Mouse (Mus musculus) midbrain, embryonic 12.5 days (tissue): ENCODE results near the gene Adrm1. TPM values are rescaled to one million over a fixed set of nuclear protein-coding genes. Genes with fewer than 3 reads are reported as not detected.
A peak's percentile ranks its signal among the peaks of the same experiment; 100 is the strongest.

Source experiments
- ATAC-seq: fragments of 200-750 bp; cut with Nextera tagmentation; 2 replicates; pipeline ENCODE4 v1.8.0; 2017; ENCODE audit warnings: low read depth, moderate TSS enrichment, moderate library complexity; ENCODE audit not compliant: low FRiP score
- H3K27ac ChIP-seq: fragments of 300-500 bp; sonication (generic); replicated peaks from 2 replicates; pipeline ENCODE4 v1.5.1; 2016; ENCODE audit warnings: mild to moderate bottlenecking
- H3K27me3 ChIP-seq: fragments of 300-500 bp; sonication (generic); 2 replicates; pipeline ENCODE4 v1.6.1; 2016; ENCODE audit warnings: mild to moderate bottlenecking
- H3K36me3 ChIP-seq: fragments of 300-500 bp; sonication (generic); 2 replicates; pipeline ENCODE4 v1.6.1; 2016
- H3K4me1 ChIP-seq: fragments of 300-500 bp; sonication (generic); 2 replicates; pipeline ENCODE4 v1.6.1; 2016
- H3K4me2 ChIP-seq: fragments of 300-500 bp; sonication (generic); replicated peaks from 2 replicates; pipeline ENCODE4 v1.6.1; 2016; ENCODE audit warnings: mild to moderate bottlenecking, moderate library complexity
- H3K4me3 ChIP-seq: fragments of 300-500 bp; sonication (generic); 2 replicates; pipeline ENCODE4 v1.5.1; 2016; ENCODE audit warnings: mild to moderate bottlenecking
- H3K9ac ChIP-seq: fragments of 300-500 bp; sonication (generic); replicated peaks from 2 replicates; pipeline ENCODE4 v1.6.1; 2016; ENCODE audit warnings: mild to moderate bottlenecking, moderate library complexity
- H3K9me3 ChIP-seq: fragments of 300-500 bp; sonication (generic); 2 replicates; pipeline ENCODE4 v1.6.1; 2016; ENCODE audit warnings: mild to moderate bottlenecking
- WGBS: fragments of 180-500 bp; shearing (Covaris S2); methylation state at CpG from one replicate; pipeline ENCODE4 v1.1.7; 2016; 5-methylcytosine and 5-hydroxymethylcytosine counted together
- polyA plus RNA-seq: library from polyadenylated mRNA; unstranded; fragments of >200 nt; fragmentation: Nextera tagmentation; extraction: Ambion mirVana; gene quantifications from 2 replicates; pipeline ENCODE4 v1.2.1, GENCODE M21; 2016

The Adrm1 gene
- 214 and 217 TPM in 2 replicates for polyA plus RNA-seq

DNA sequence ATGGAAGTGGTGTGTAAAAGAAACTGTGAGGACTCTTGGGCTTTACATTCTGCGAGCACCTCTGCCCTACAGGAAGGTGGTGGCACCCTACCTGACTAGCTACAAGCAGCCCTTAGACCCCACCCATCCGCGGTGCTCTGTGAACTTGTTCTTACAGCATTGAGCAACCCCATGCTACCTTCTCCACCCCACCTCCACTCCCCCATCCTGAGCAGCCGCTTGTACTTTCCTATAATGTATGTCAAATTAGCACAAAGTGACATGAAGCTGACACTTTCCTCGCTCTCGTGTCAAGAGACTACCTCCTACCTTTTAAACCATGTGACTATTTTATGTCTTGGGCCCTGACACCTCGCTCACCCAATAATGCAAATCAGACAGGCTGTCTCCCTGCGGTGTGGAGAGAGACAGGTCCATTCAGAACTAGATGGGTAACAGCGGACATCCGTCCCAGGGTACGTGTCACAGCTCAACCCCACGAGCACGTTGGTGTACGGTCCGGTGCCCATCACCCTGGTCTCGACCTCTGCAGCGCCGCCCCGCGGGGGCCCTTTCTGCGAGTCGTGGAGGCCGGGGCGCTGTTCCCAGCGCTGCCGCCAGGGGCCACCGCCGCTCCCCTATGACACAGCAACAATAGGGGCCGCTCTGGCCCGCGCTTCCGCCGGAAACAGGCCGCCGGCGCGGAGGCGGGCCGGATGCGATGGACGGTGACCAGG, at the start of gene Adrm1:
Adrm1 (plus strand) TSS at position 680 of the 716 bp plus-strand sequence.
- WGBS = 4% methylated on average over 41 of the region's 41 CpGs
- peak within 1 kb of the TSS; percentile 93 for H3K4me3 ChIP-seq

DNA sequence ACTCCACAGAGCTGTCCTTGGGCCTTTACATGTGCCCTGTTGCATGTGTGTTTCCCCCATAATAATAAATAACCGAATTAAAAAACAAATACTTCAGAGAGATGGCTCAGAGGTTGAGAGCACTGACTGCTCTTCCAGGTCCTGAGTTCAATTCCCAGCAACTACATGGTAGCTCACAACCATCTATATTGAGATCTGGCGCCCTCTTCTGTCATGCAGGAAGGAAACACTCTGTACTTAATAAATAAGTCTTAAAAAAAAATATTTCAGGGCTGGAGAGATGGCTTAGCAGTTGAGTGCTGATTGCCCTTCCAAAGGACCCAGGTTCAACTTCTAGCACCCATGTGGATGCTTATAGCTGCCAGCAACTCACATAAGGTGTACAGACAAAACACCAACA, 47.1 kb upstream of the Adrm1 start:
- no peak overlapping the region for H3K9ac ChIP-seq
- no peaks in the 10 kb centered on the region for H3K27me3 ChIP-seq
- peaks cover 32% of the 10 kb centered on the region for H3K4me1 ChIP-seq
- 0 out of 2 replicates have a peak, but pooled peaks cover 3% of the 10 kb centered on the region for H3K9me3 ChIP-seq
- H3K27ac ChIP-seq = no peak overlapping the region
- H3K4me3 ChIP-seq = no peak overlapping the region
- H3K36me3 ChIP-seq = peaks cover 14% of the 10 kb centered on the region
- no peak for ATAC-seq
- 83% methylated on average over 2 of the region's 2 CpGs for WGBS
- H3K4me2 ChIP-seq = no peak overlapping the region

More for the DNA sequence above, at the start of gene Adrm1:
- Histone ChIP-seq H3K4me2 (peak within 1 kb of the TSS; percentile 100), H3K9me3 (no peaks in the 10 kb centered on the region), H3K9ac (peak within 1 kb of the TSS; percentile 92), H3K27me3 (no peaks in the 10 kb centered on the region), H3K4me1 (peaks cover 21% of the 10 kb centered on the region), H3K36me3 (peaks cover 30% of the 10 kb centered on the region), H3K27ac (peak within 1 kb of the TSS; percentile 92)
- peak; percentile 99 for ATAC-seq

DNA sequence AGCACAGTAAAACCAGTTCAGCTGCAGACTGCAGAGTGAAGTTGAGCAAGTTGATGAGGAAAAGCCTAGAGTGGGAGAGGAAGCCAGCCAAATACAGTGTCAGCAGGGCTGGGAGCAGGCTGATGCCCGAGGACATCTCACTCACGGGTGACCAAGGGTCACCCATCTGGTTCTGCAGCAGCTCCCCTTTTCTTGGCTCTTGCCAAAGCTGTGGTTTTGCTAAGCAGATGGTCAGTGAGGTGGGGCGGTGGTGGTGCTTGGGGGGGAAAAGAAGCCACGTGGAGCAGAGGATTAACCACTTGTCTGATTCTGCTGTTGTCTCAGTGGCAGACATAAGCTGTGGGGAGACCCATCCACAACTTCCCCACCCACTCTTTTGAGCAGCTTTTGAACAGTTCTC, 45.1 kb upstream of the Adrm1 start:
- H3K4me1 ChIP-seq = peaks cover 24% of the 10 kb centered on the region
- WGBS = 8% methylated on average over 4 of the region's 4 CpGs
- H3K9me3 ChIP-seq = 0 out of 2 replicates have a peak, but pooled peaks cover 3% of the 10 kb centered on the region
- H3K27ac ChIP-seq = no peak overlapping the region
- peaks cover 14% of the 10 kb centered on the region for H3K36me3 ChIP-seq
- no peak for ATAC-seq
- no peak overlapping the region; the same call in 1 of the 2 replicates for H3K9ac ChIP-seq
- no peaks in the 10 kb centered on the region for H3K27me3 ChIP-seq
- no peak overlapping the region for H3K4me2 ChIP-seq
- no peak overlapping the region for H3K4me3 ChIP-seq

DNA sequence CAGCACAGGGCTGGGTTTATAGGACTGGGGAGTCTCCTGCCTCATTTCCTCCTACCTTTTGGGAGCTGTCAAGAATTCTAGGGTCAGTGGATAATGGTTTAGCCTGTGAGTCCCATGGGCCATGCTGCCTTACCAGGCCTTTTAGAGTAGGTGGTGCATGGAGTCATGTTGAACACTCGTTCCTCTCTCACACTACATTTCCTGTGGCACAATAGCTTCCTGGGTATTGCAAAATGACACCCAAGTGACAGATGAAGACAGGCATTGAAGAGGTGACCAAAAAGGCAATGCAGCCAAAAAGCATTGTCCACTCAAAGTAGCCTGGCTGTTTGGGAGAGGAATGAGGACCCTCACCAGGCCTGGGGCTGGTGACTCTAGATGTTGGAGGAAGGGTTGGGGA, 43.6 kb upstream of the Adrm1 start:
- Histone ChIP-seq H3K9ac (no peak overlapping the region), H3K9me3 (0 out of 2 replicates have a peak, but pooled peaks cover 3% of the 10 kb centered on the region), H3K4me1 (peaks cover 24% of the 10 kb centered on the region), H3K36me3 (peaks cover 14% of the 10 kb centered on the region), H3K27me3 (no peaks in the 10 kb centered on the region), H3K4me2 (no peak overlapping the region), H3K27ac (no peak overlapping the region), H3K4me3 (no peak overlapping the region)
- 74% methylated on average over 1 of the region's 1 CpGs for WGBS
- ATAC-seq = no peak

DNA sequence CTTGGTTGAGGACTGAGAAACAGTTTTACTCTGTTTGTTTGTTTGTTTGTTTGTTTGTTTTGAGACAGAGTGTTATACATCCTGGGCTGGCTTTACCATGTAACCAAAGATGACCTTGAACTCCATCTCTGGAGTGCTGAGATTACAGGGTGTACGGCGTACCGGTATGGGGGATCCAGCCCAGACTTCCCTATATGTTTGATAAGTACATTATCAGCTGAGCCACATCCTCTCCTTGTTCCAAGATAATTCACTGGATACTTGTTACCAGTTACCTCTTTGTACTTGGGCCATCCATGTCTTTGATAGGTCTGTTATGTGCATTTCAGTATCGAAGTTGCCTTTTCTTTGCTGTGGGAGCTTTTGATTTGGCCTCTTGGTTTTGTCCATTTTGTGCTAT, 38.1 kb upstream of the Adrm1 start:
- WGBS = 94% methylated on average over 4 of the region's 4 CpGs
- H3K27ac ChIP-seq = no peak overlapping the region
- H3K4me2 ChIP-seq = no peak overlapping the region
- ATAC-seq = no peak
- H3K27me3 ChIP-seq = no peaks in the 10 kb centered on the region
- H3K36me3 ChIP-seq = 0 out of 2 replicates have a peak, but pooled peaks cover 6% of the 10 kb centered on the region
- no peaks in the 10 kb centered on the region for H3K9me3 ChIP-seq
- H3K4me1 ChIP-seq = no peaks in the 10 kb centered on the region
- no peak overlapping the region for H3K9ac ChIP-seq
- H3K4me3 ChIP-seq = no peak overlapping the region

DNA sequence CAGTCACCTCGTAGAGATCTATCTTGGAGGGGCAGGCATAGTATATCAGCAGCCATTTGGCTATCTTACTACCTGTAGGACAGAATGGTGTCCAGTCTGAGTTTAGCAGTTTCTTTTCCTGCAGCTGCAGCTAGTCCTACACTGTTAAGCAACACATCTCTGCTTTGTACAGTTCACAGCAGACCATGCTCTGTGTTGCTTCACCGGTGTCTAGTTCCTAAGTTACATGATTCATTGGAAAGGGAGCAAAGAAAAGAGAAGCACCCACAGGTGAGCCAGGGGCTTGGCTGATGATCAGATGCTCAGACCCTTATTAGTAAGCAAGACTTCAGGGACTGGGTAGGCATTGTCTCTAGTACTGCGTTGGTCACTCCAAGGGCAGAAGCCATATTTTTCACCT, 37.4 kb upstream of the Adrm1 start:
- no peak overlapping the region for H3K27ac ChIP-seq
- no peak for ATAC-seq
- H3K4me3 ChIP-seq = no peak overlapping the region
- no peaks in the 10 kb centered on the region for H3K4me1 ChIP-seq
- no peaks in the 10 kb centered on the region for H3K9me3 ChIP-seq
- H3K27me3 ChIP-seq = no peaks in the 10 kb centered on the region
- H3K9ac ChIP-seq = no peak overlapping the region
- H3K36me3 ChIP-seq = peaks cover 13% of the 10 kb centered on the region
- H3K4me2 ChIP-seq = no peak overlapping the region
- WGBS = 89% methylated on average over 3 of the region's 3 CpGs

DNA sequence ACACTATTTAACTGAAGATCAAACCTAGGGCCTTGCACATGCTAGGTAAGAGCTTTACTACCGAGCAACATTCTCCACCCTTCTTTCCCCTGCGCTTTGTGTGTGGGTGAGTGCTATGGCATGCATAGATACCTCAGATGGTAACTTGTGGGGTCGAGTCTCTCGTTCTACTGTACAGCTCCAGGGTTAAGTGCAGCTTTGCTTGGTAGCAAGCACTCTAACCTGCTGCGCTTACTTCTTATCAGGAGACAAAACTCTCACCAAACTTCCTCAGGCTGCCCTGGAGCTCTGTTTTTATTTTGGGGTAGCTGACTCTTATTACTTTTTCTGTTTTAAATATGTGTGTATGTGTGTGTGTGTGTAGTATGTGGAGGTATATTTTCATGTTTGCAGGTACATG, 35.9 kb upstream of the Adrm1 start:
- ATAC-seq = no peak
- Histone ChIP-seq H3K9me3 (no peaks in the 10 kb centered on the region), H3K4me1 (no peaks in the 10 kb centered on the region), H3K4me2 (no peak overlapping the region), H3K27ac (no peak overlapping the region), H3K36me3 (peaks cover 28% of the 10 kb centered on the region), H3K4me3 (no peak overlapping the region), H3K27me3 (no peaks in the 10 kb centered on the region), H3K9ac (no peak overlapping the region)
- WGBS = 91% methylated on average over 5 of the region's 5 CpGs

DNA sequence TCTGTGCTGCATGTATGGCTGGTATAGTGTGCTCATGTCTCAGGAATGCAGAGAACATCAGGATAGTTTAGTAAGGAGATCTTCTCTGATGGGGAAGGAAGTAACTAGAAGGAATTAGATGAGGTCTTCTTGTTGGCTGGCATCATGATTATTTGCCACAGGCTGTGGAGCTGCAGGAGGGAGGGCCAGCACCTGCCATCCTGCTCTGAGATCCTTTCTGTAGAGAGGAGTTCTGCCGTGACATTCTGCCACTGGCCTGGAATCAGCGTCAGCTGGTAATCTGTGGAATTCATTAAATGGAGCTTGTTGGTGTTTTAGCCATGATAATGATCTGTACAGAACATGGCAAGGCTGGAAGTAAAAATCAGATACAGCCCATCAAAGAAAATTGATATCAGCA, 25.2 kb upstream of the Adrm1 start:
- H3K36me3 ChIP-seq = peaks cover 92% of the 10 kb centered on the region
- H3K4me1 ChIP-seq = no peaks in the 10 kb centered on the region
- 90% methylated on average over 2 of the region's 2 CpGs for WGBS
- H3K27ac ChIP-seq = no peak overlapping the region
- no peak overlapping the region for H3K4me3 ChIP-seq
- no peak overlapping the region for H3K9ac ChIP-seq
- H3K27me3 ChIP-seq = no peaks in the 10 kb centered on the region
- H3K9me3 ChIP-seq = no peaks in the 10 kb centered on the region
- no peak for ATAC-seq
- H3K4me2 ChIP-seq = no peak overlapping the region

DNA sequence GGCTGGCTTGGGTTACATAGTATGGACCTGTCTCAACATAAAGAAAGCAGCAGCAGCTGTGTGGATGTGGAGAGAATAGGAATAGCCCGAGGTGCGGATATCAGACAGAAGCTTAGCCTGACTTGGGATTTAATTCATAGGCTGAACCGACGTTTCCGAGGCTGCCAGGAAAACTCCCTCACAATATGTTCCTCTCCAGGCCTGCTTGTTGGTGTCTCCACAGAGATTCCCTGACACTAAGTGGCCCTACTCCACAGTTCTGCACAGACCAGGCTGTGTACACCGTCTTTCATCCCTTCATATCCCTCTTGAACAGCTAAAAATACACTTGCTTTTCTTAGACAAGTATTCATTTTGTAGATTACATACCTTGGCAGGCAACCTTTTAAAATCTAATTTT, 23.9 kb upstream of the Adrm1 start:
- WGBS = 84% methylated on average over 6 of the region's 6 CpGs
- no peak for ATAC-seq

DNA sequence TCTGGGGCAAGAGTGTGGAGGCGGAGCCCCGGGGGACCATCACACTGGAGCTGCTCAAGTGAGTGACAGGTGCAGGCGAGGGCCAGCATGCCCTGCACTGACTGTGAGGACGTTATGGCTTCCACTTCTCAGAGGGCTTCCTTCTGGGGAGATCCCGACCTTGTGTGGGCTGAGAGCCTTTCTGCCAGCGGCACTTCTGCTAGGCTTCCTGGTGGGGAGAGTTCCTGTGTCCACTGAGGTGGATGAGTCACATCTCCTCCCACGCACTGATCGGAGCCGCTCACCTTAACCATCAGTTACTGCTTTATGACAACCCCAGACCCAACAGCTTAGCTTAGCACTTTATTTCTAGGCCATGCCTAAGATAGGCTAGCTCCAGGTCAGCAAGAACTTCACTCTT, 22.7 kb upstream of the Adrm1 start:
- H3K9ac ChIP-seq = no peak overlapping the region
- H3K36me3 ChIP-seq = peaks cover 93% of the 10 kb centered on the region
- no peak overlapping the region for H3K27ac ChIP-seq
- 86% methylated on average over 9 of the region's 9 CpGs for WGBS
- no peaks in the 10 kb centered on the region for H3K4me1 ChIP-seq
- H3K4me3 ChIP-seq = no peak overlapping the region
- no peak overlapping the region for H3K4me2 ChIP-seq
- ATAC-seq = no peak
- H3K27me3 ChIP-seq = no peaks in the 10 kb centered on the region
- no peaks in the 10 kb centered on the region for H3K9me3 ChIP-seq

More for the DNA sequence above, 23.9 kb upstream of the Adrm1 start:
- H3K36me3 ChIP-seq = peaks cover 89% of the 10 kb centered on the region
- no peaks in the 10 kb centered on the region for H3K4me1 ChIP-seq
- H3K9me3 ChIP-seq = no peaks in the 10 kb centered on the region
- no peak overlapping the region for H3K4me3 ChIP-seq
- no peaks in the 10 kb centered on the region for H3K27me3 ChIP-seq
- H3K9ac ChIP-seq = no peak overlapping the region
- H3K4me2 ChIP-seq = no peak overlapping the region
- no peak overlapping the region for H3K27ac ChIP-seq

DNA sequence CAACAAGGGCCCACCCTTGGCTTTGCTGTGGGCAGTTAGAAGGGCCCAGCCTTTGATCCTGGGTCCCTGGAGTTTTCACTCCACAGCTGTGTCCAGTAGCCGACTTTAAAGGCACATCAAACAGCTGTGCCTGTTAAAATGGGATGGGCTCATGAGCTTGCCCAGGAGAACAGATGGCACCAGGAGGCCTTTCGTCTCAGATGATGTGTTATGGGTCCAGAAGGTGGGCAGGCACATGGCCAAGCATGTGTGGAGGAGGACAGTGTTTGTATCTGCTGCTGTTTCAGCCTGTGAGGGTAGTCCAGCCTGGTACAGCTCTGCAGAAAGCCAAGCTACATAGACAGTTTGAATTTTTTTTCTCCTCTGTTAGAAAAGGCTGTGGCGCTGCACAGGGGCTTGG, 16.5 kb upstream of the Adrm1 start:
- WGBS = 84% methylated on average over 3 of the region's 3 CpGs
- no peak for ATAC-seq
- H3K36me3 ChIP-seq = peaks cover 82% of the 10 kb centered on the region
- no peak overlapping the region for H3K27ac ChIP-seq
- no peaks in the 10 kb centered on the region for H3K27me3 ChIP-seq
- no peak overlapping the region for H3K9ac ChIP-seq
- no peak overlapping the region for H3K4me2 ChIP-seq
- no peaks in the 10 kb centered on the region for H3K9me3 ChIP-seq
- H3K4me3 ChIP-seq = no peak overlapping the region
- H3K4me1 ChIP-seq = no peaks in the 10 kb centered on the region

DNA sequence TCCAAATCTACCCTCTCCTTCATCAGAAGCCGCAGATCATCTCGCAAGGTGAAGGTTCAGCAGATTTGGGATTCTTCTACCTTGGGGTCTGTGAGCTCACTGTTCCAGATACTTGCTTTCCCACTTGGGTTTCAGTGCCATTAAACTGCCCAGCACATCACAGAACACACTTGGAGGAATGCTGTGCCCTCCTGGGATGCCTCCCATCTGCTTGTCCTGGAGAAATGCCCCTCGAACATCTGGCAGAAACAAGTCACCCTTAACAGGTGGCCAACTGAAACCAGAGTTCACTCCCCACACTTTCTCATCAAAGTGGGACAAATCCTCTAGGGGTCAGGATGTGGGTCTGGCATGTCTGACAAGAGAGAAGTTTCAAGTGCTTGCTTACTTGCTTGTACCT, 12.7 kb upstream of the Adrm1 start:
- ATAC-seq = no peak
- Histone ChIP-seq H3K9me3 (no peaks in the 10 kb centered on the region), H3K27ac (no peak overlapping the region), H3K4me2 (no peak overlapping the region), H3K36me3 (peaks cover 81% of the 10 kb centered on the region), H3K4me3 (no peak overlapping the region), H3K27me3 (no peaks in the 10 kb centered on the region), H3K9ac (no peak overlapping the region), H3K4me1 (no peaks in the 10 kb centered on the region)
- WGBS = 94% methylated on average over 3 of the region's 3 CpGs

DNA sequence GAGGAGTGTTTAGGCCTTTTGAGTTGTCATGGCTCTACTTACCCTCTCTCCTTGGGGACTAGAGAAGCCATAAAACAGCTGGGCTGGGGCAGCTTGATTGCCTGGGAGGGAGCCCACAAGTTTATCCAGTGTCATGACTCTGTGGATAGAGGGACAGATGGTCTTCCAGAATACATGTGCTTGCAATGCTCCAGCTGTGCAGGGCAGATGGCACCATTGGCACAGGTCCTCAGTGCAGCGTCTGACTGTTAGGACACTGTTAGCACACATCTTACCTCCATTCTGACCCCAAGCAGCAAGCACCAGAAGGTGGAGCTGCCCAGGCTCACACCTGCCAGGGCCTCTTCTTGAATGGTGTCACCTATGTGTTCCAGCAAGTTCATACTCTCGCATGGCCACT, 5.4 kb upstream of the Adrm1 start:
- peaks cover 31% of the 10 kb centered on the region for H3K36me3 ChIP-seq
- no peak for ATAC-seq
- 83% methylated on average over 2 of the region's 2 CpGs for WGBS
- no peak overlapping the region for H3K4me2 ChIP-seq
- 0 out of 2 replicates have a peak, but pooled peaks cover 4% of the 10 kb centered on the region for H3K4me1 ChIP-seq
- H3K27me3 ChIP-seq = no peaks in the 10 kb centered on the region
- H3K4me3 ChIP-seq = no peak overlapping the region
- H3K27ac ChIP-seq = no peak overlapping the region
- H3K9me3 ChIP-seq = no peaks in the 10 kb centered on the region
- H3K9ac ChIP-seq = no peak overlapping the region
